Mouse (Mus musculus) liver, adult (tissue): ENCODE measurements at regions not wholly inside any gene's neighbourhood (a gene's known extent, or its start where the extent isn't known, plus 50 kb on each side); places are given as distances from the start of the nearest gene placed in this dataset.

Experiments
- GATA4 ChIP-seq: IDR thresholded peaks from 2 replicates; pipeline ENCODE4 v1.6.1; 2014; ENCODE audit warnings: mild to moderate bottlenecking, low read length; ENCODE audit not compliant: insufficient replicate concordance

GRCm38 (mm10) chr16:86389063-86389723, 487.6 kb upstream of the Adamts5 start:
- TF ChIP-seq GATA4, result peak; percentile 91

GRCm38 (mm10) chr16:86388128-86388527, 486.5 kb upstream of the Adamts5 start:
- TF ChIP-seq GATA4, result no peak

GRCm38 (mm10) chr16:86377991-86378390, 476.4 kb upstream of the Adamts5 start:
- TF ChIP-seq GATA4, result no peak

GRCm38 (mm10) chr16:86371652-86372051, 470.0 kb upstream of the Adamts5 start:
- no peak for TF ChIP-seq GATA4

GRCm38 (mm10) chr16:86368449-86368848, 466.8 kb upstream of the Adamts5 start:
- TF ChIP-seq GATA4, result no peak

GRCm38 (mm10) chr16:86366197-86366596, 464.6 kb upstream of the Adamts5 start:
- no peak for TF ChIP-seq GATA4

GRCm38 (mm10) chr16:86361099-86361498, 459.5 kb upstream of the Adamts5 start:
- no peak for TF ChIP-seq GATA4

- TF ChIP-seq GATA4, result no peak
Measured at GRCm38 (mm10) chr16:86355036-86355435, 453.4 kb upstream of the Adamts5 start.

- no peak for TF ChIP-seq GATA4
Measured at GRCm38 (mm10) chr16:86347753-86348152, 446.1 kb upstream of the Adamts5 start.

- no peak for TF ChIP-seq GATA4
Measured at GRCm38 (mm10) chr16:86346916-86347315, 445.3 kb upstream of the Adamts5 start.

- TF ChIP-seq GATA4, result no peak
Measured at GRCm38 (mm10) chr16:86340311-86340710, 438.7 kb upstream of the Adamts5 start.

GRCm38 (mm10) chr16:86325406-86325805, 423.8 kb upstream of the Adamts5 start:
- TF ChIP-seq GATA4, result no peak

GRCm38 (mm10) chr16:86318898-86319297, 417.3 kb upstream of the Adamts5 start:
- no peak for TF ChIP-seq GATA4

GRCm38 (mm10) chr16:86309696-86310095, 408.1 kb upstream of the Adamts5 start:
- TF ChIP-seq GATA4, result no peak

GRCm38 (mm10) chr16:86303869-86304268, 402.2 kb upstream of the Adamts5 start:
- no peak for TF ChIP-seq GATA4

- TF ChIP-seq GATA4, result no peak
Measured at GRCm38 (mm10) chr16:86302451-86303145, 401.0 kb upstream of the Adamts5 start.

- no peak for TF ChIP-seq GATA4
Measured at GRCm38 (mm10) chr16:86294436-86294835, 392.8 kb upstream of the Adamts5 start.
